Mouse (Mus musculus) heart, adult 2 months (tissue): ENCODE data around the gene Tbc1d21. TPM values are rescaled to one million over a fixed set of nuclear protein-coding genes. Genes with fewer than 3 reads are reported as not detected.

Experiments
- DNase-seq, 2 experiments: peaks; one replicate each; pipeline ENCODE4 v3.0.0; 2021
- H3K27ac ChIP-seq: fragments of 200-600 bp; 2 replicates; pipeline ENCODE4 v1.8.1; 2022
- H3K27me3 ChIP-seq: fragments of 200-500 bp; 2 replicates; pipeline ENCODE4 v1.6.1; 2012; ENCODE audit warnings: mild to moderate bottlenecking, low read length, inconsistent platforms, mixed read lengths; ENCODE audit not compliant: control insufficient read depth, insufficient read depth
- H3K36me3 ChIP-seq: fragments of 200-500 bp; 2 replicates; pipeline ENCODE4 v1.6.1; 2012; ENCODE audit warnings: low read length, inconsistent platforms; ENCODE audit not compliant: control insufficient read depth, insufficient read depth
- H3K4me1 ChIP-seq: fragments of 200-500 bp; 2 replicates; pipeline ENCODE4 v1.6.1; 2011; ENCODE audit warnings: low read length; ENCODE audit not compliant: control insufficient read depth, insufficient read depth
- H3K4me3 ChIP-seq: fragments of 200-600 bp; 2 replicates; pipeline ENCODE4 v1.8.1; 2022
- H3K79me2 ChIP-seq: fragments of 200-500 bp; replicated peaks from 2 replicates; pipeline ENCODE4 v1.6.1; 2012; ENCODE audit warnings: mild to moderate bottlenecking, inconsistent platforms, low read length, moderate library complexity, mixed read lengths; ENCODE audit not compliant: control insufficient read depth, insufficient read depth
- H3K9ac ChIP-seq: fragments of 200-500 bp; 2 replicates; pipeline ENCODE4 v1.6.1; 2012; ENCODE audit warnings: low read depth, mild to moderate bottlenecking, control low read depth, inconsistent platforms, low read length, mixed read lengths
- CTCF ChIP-seq: fragments of 200-600 bp; IDR thresholded peaks from 2 replicates; pipeline ENCODE4 v1.8.1; 2022; ENCODE audit warnings: antibody characterized with exemption, mild to moderate bottlenecking, moderate library complexity
- EP300 ChIP-seq: fragments of 200-500 bp; IDR thresholded peaks from 2 replicates; pipeline ENCODE4 v1.6.1; 2011; ENCODE audit warnings: low read depth, low read length, control low read depth; ENCODE audit not compliant: insufficient read depth
- POLR2A ChIP-seq: fragments of 200-500 bp; IDR thresholded peaks from 2 replicates; pipeline ENCODE4 v1.6.1; 2011; ENCODE audit warnings: mild to moderate bottlenecking, low read depth, low read length, control low read depth; ENCODE audit not compliant: insufficient read depth
- WGBS: fragments of 180-500 bp; shearing (Covaris S2); methylation state at CpG from one replicate; pipeline ENCODE4 v1.1.7; 2018; 5-methylcytosine and 5-hydroxymethylcytosine counted together
- intact Hi-C: fragments of 180-260 bp; cut with DNase I; formaldehyde crosslinking; loops from one replicate; pipeline ENCODE4 v1.15.1; 2025
- polyA plus RNA-seq: library from polyadenylated mRNA; depleted of rRNA; stranded (reverse); fragments of >200 nt; gene quantifications from 2 replicates; pipeline ENCODE4 v1.2.3, GENCODE M21; 2012
- total RNA-seq, 2 experiments: library from RNA; stranded (reverse); gene quantifications; 2 replicates each; pipeline ENCODE4 v1.2.3; 2021

Gene Tbc1d21
- total and polyA plus RNA-seq, 3 experiments: not detected

GRCm38 (mm10) chr9:58371914-58372313, 1.7 kb upstream of the Tbc1d21 start:
- TF ChIP-seq POLR2A (no peak), CTCF (no peak), EP300 (no peak)

GRCm38 (mm10) chr9:58369644-58370043, 611 bp downstream of the Tbc1d21 start:
- peak; percentile 28 to 32 for DNase-seq
- intact Hi-C loops: loop anchor here (2.0 kb wide), 1 partner anchor 39 kb away; no protein-coding TSS in a partner anchor
- H3K4me3 ChIP-seq: no peak overlapping the region
- TF ChIP-seq CTCF: peak; percentile 89
- no peak for TF ChIP-seq POLR2A
- TF ChIP-seq EP300: no peak
- WGBS: 48% methylated on average over 6 of the region's 6 CpGs
- H3K4me1 ChIP-seq: no peaks in the 10 kb centered on the region
- H3K9ac ChIP-seq: no peak overlapping the region
- no peak overlapping the region for H3K27ac ChIP-seq
- H3K27me3 ChIP-seq: no peaks in the 10 kb centered on the region
- no peaks in the 10 kb centered on the region for H3K36me3 ChIP-seq
- no peaks in the 10 kb centered on the region for H3K79me2 ChIP-seq

More at GRCm38 (mm10) chr9:58371914-58372313, 1.7 kb upstream of the Tbc1d21 start:
- Histone ChIP-seq H3K27me3 (no peaks in the 10 kb centered on the region), H3K36me3 (no peaks in the 10 kb centered on the region), H3K4me1 (no peaks in the 10 kb centered on the region), H3K4me3 (no peak overlapping the region), H3K27ac (no peak overlapping the region), H3K9ac (no peak overlapping the region), H3K79me2 (no peaks in the 10 kb centered on the region)
- DNase-seq: no peak
- intact Hi-C loops: no loop called here
- WGBS: 52% methylated on average over 8 of the region's 8 CpGs

- intact Hi-C loops: no loop called here
- WGBS: 78% methylated on average over 8 of the region's 8 CpGs
These were observed 5.9 kb downstream of the Tbc1d21 start for GRCm38 (mm10) chr9:58364325-58364724.

GRCm38 (mm10) chr9:58361956-58362355, 8.3 kb downstream of the Tbc1d21 start:
- DNase-seq: no peak
- no peak for TF ChIP-seq EP300
- no peak for TF ChIP-seq POLR2A
- TF ChIP-seq CTCF: no peak
- no peak overlapping the region for H3K27ac ChIP-seq
- H3K9ac ChIP-seq: no peak overlapping the region
- H3K4me3 ChIP-seq: no peak overlapping the region
- 75% methylated on average over 7 of the region's 7 CpGs for WGBS
- no peaks in the 10 kb centered on the region for H3K4me1 ChIP-seq
- H3K27me3 ChIP-seq: no peaks in the 10 kb centered on the region
- intact Hi-C loops: no loop called here
- no peaks in the 10 kb centered on the region for H3K79me2 ChIP-seq
- no peaks in the 10 kb centered on the region for H3K36me3 ChIP-seq

More at GRCm38 (mm10) chr9:58364325-58364724, 5.9 kb downstream of the Tbc1d21 start:
- DNase-seq: no peak
- Histone ChIP-seq H3K79me2 (no peaks in the 10 kb centered on the region), H3K27me3 (no peaks in the 10 kb centered on the region), H3K4me3 (no peak overlapping the region), H3K27ac (no peak overlapping the region), H3K9ac (no peak overlapping the region), H3K4me1 (no peaks in the 10 kb centered on the region), H3K36me3 (no peaks in the 10 kb centered on the region)
- TF ChIP-seq EP300 (no peak), CTCF (no peak), POLR2A (no peak)

GRCm38 (mm10) chr9:58361373-58361772, 8.9 kb downstream of the Tbc1d21 start:
- intact Hi-C loops: no loop called here
- Histone ChIP-seq H3K27ac (no peak overlapping the region), H3K79me2 (no peaks in the 10 kb centered on the region), H3K9ac (no peak overlapping the region), H3K4me3 (no peak overlapping the region), H3K36me3 (no peaks in the 10 kb centered on the region), H3K4me1 (no peaks in the 10 kb centered on the region), H3K27me3 (no peaks in the 10 kb centered on the region)
- no peak for DNase-seq
- WGBS: 96% methylated on average over 1 of the region's 1 CpGs
- TF ChIP-seq POLR2A: no peak
- TF ChIP-seq CTCF: no peak
- TF ChIP-seq EP300: no peak

- no peak overlapping the region for H3K27ac ChIP-seq
- 38% methylated on average over 6 of the region's 6 CpGs for WGBS
- no peaks in the 10 kb centered on the region for H3K4me1 ChIP-seq
- no peaks in the 10 kb centered on the region for H3K36me3 ChIP-seq
- H3K9ac ChIP-seq: no peak overlapping the region
- TF ChIP-seq CTCF (no peak), EP300 (no peak), POLR2A (no peak)
- no peak for DNase-seq
- no peak overlapping the region for H3K4me3 ChIP-seq
- intact Hi-C loops: no loop called here
- no peaks in the 10 kb centered on the region for H3K27me3 ChIP-seq
- H3K79me2 ChIP-seq: no peaks in the 10 kb centered on the region
These were observed 14.8 kb downstream of the Tbc1d21 start for GRCm38 (mm10) chr9:58355262-58356050.
